Mouse (Mus musculus) small intestine, adult 2 months (tissue): ENCODE results near the gene Map10.

ENCODE experiments used
- CTCF ChIP-seq: fragments of 200-500 bp; IDR thresholded peaks from 2 replicates; pipeline ENCODE4 v1.5.1; 2012; ENCODE audit warnings: low read depth, mild to moderate bottlenecking, control low read depth, inconsistent platforms, low read length, moderate library complexity, mixed read lengths; ENCODE audit not compliant: insufficient replicate concordance, insufficient read length; ENCODE audit errors: extremely low read depth
- POLR2A ChIP-seq: fragments of 200-500 bp; IDR thresholded peaks from 2 replicates; pipeline ENCODE4 v1.6.1; 2012; ENCODE audit warnings: low read depth, mild to moderate bottlenecking, control low read depth, inconsistent platforms, low read length, moderate library complexity

GRCm38 (mm10) chr8:125620301-125620700 is 49.3 kb upstream of the Map10 start:
- TF ChIP-seq CTCF: no peak
- no peak for TF ChIP-seq POLR2A
